ENCODE assay signal across 9 mouse cellular contexts in the genomic region with DNA sequence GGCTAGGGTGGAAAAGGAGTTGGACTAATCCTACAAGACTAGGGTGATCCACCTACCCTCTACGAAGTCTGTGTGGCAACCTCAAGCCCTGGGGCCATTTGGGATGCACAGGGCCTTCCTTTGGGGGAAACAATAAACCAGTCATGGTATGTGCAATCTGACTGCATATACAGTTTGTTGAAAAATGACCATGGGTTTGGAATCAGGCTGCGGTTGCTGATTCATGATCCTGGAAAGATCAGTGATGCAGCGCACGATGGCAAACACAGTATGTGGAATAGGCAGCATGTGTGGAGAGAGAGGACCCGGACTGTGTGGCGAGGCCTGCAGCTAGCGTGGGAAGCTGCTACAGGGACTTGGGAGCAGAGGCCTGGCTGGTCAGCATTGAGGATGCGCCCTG. TPM values are rescaled to one million over a fixed set of nuclear protein-coding genes. Genes with fewer than 3 reads are reported as not detected.
DNase-seq lines count a peak whose midpoint lies in the region; ATAC-seq and TF ChIP-seq lines count a peak whose summit lies in the region.
"Had no signal": no experiment of that assay in that cellular context is flagged by ENCODE, and none has a peak within 500 bp of the region (broad histone marks: within the 10 kb centered on the region; RNA-seq: fewer than 3 reads in every experiment).

No protein-coding gene starts in this region.

- TF ChIP-seq CTCF in heart, postnatal 0 days (IDR thresholded peaks at IDR 0.05; ENCODE audit: low read depth), result no peak

- peaks cover 67% of the 10 kb centered on the region for H3K4me1 ChIP-seq in heart, postnatal 0 days (ENCODE audit: control insufficient read depth, insufficient read depth)
- peaks cover 63% of the 10 kb centered on the region for H3K4me1 ChIP-seq in embryonic facial prominence, embryonic 10.5 days
- H3K4me1 ChIP-seq in limb, embryonic 13.5 days, result peaks cover 9% of the 10 kb centered on the region; the same call in 1 of the 2 replicates

- no peak for TF ChIP-seq EP300 in heart, postnatal 0 days (IDR thresholded peaks at IDR 0.05; ENCODE audit: low read depth)

- no peak for DNase-seq in heart, postnatal 0 days (ENCODE audit: low spot score)
- DNase-seq in heart, adult 8-10 months (ENCODE audit: low spot score), result no peak
- peak; percentile 48 for DNase-seq in 3T3-L1 (ENCODE audit: low read depth, low spot score)
- no peak for DNase-seq in embryonic facial prominence, embryonic 10.5 days (ENCODE audit: low spot score)
- DNase-seq in urinary bladder, postnatal 25 days (ENCODE audit: low spot score), result no peak
- DNase-seq in left cerebral cortex, adult 9 months (ENCODE audit: low spot score in 2 of 2), result no peak

- no peaks in the 10 kb centered on the region for H3K9me3 ChIP-seq in heart, postnatal 0 days (replicated peaks; ENCODE audit: control insufficient read depth, low read length)
- no peaks in the 10 kb centered on the region for H3K9me3 ChIP-seq in embryonic facial prominence, embryonic 10.5 days
- no peaks in the 10 kb centered on the region for H3K9me3 ChIP-seq in limb, embryonic 13.5 days
- H3K9me3 ChIP-seq: G1E had no signal

- no peak overlapping the region for H3K4me3 ChIP-seq in heart, postnatal 0 days (ENCODE audit: low read depth, low read length)
- peak overlapping the region; percentile 11; the same call in 1 of the 2 replicates for H3K4me3 ChIP-seq in embryonic facial prominence, embryonic 10.5 days
- H3K4me3 ChIP-seq in limb, embryonic 13.5 days, result no peak overlapping the region

- H3K36me3 ChIP-seq in heart, postnatal 0 days (replicated peaks; ENCODE audit: control insufficient read depth, insufficient read depth, low read length), result 0 out of 2 replicates have a peak, but pooled peaks cover 6% of the 10 kb centered on the region
- peaks cover 99% of the 10 kb centered on the region for H3K36me3 ChIP-seq in embryonic facial prominence, embryonic 10.5 days (replicated peaks)
- peaks cover 88% of the 10 kb centered on the region for H3K36me3 ChIP-seq in limb, embryonic 13.5 days

- H3K4me2 ChIP-seq in heart, postnatal 0 days (ENCODE audit: low read depth, low read length), result no peak overlapping the region
- H3K4me2 ChIP-seq in limb, embryonic 13.5 days (replicated peaks), result no peak overlapping the region

- no peaks in the 10 kb centered on the region for H3K27me3 ChIP-seq in heart, postnatal 0 days (ENCODE audit: control insufficient read depth, insufficient read depth, low read length)
- no peaks in the 10 kb centered on the region for H3K27me3 ChIP-seq in embryonic facial prominence, embryonic 10.5 days (replicated peaks; ENCODE audit: low read depth, poor library complexity, severe bottlenecking)
- no peaks in the 10 kb centered on the region for H3K27me3 ChIP-seq in limb, embryonic 13.5 days

- WGBS in heart, postnatal 0 days, result 80% methylated on average over 8 of the region's 8 CpGs
- 91% methylated on average over 8 of the region's 8 CpGs for WGBS in embryonic facial prominence, embryonic 10.5 days
- WGBS in limb, embryonic 13.5 days, result 92% methylated on average over 8 of the region's 8 CpGs

- ATAC-seq in heart, postnatal 0 days (ENCODE audit: insufficient read depth, low read depth), result no peak
- ATAC-seq in limb, embryonic 13.5 days (ENCODE audit: low FRiP score, low read depth), result no peak
- no peak for ATAC-seq in monocyte, adult 5-6 weeks (replicated peaks; ENCODE audit: insufficient number of reproducible peaks, low FRiP score, low TSS enrichment, poor library complexity, severe bottlenecking)

- no peak overlapping the region for H3K9ac ChIP-seq in heart, postnatal 0 days (replicated peaks; ENCODE audit: low read depth, low read length)
- no peak overlapping the region for H3K9ac ChIP-seq in limb, embryonic 13.5 days

- peak overlapping the region; percentile 92 for H3K27ac ChIP-seq in heart, postnatal 0 days (ENCODE audit: low read depth)
- peak overlapping the region; percentile 76 for H3K27ac ChIP-seq in embryonic facial prominence, embryonic 10.5 days (replicated peaks)
- H3K27ac ChIP-seq in limb, embryonic 13.5 days, result peak overlapping the region; percentile 39; the same call in 1 of the 2 replicates

RNA-seq across cellular contexts. Expression of gene Trim8, which starts 45.9 kb away (rescaled TPM):
- 35.9 and 48.3 TPM in 2 replicates for total RNA-seq in heart, postnatal 0 days (2014; rRNA removed; ENCODE audit: low replicate concordance)
- 14.3 and 14.6 TPM in 2 replicates for polyA plus RNA-seq in heart, postnatal 0 days (2015; fragmentation: Nextera tagmentation; extraction: Ambion mirVana)
- total RNA-seq in heart, adult 8-10 months (2022), result 10 to 100 TPM; 31.5 to 38.8 (median 37.6) TPM
- polyA plus RNA-seq in embryonic facial prominence, embryonic 10.5 days (2016; fragmentation: Nextera tagmentation; extraction: Ambion mirVana), result 19.5 and 20.9 TPM in 2 replicates
- polyA plus RNA-seq in limb, embryonic 13.5 days (2015; fragmentation: Nextera tagmentation; extraction: Ambion mirVana), result 13.6 and 14.2 TPM in 2 replicates
- total RNA-seq in monocyte, adult 5-6 weeks (2017), result 35.4 to 50.0 TPM (median 39.9 TPM) in 3 replicates

RNA-seq across cellular contexts. Expression of gene Sufu, which starts 58.9 kb away (rescaled TPM):
- total RNA-seq in heart, postnatal 0 days (2014; rRNA removed; ENCODE audit: low replicate concordance), result 10.4 and 11.0 TPM in 2 replicates
- polyA plus RNA-seq in heart, postnatal 0 days (2015; fragmentation: Nextera tagmentation; extraction: Ambion mirVana), result 9.2 and 9.5 TPM in 2 replicates
- total RNA-seq in heart, adult 8-10 months (2022), result 10 to 100 TPM; 11.7 to 13.0 (median 12.1) TPM
- 50.5 and 53.4 TPM in 2 replicates for polyA plus RNA-seq in embryonic facial prominence, embryonic 10.5 days (2016; fragmentation: Nextera tagmentation; extraction: Ambion mirVana)
- 36.4 and 38.8 TPM in 2 replicates for polyA plus RNA-seq in limb, embryonic 13.5 days (2015; fragmentation: Nextera tagmentation; extraction: Ambion mirVana)
- 5.5 to 11.0 TPM (median 5.8 TPM) in 3 replicates for total RNA-seq in monocyte, adult 5-6 weeks (2017)

Comparison
In these comparisons a context has a peak if more than half of its experiments do, and no peak if none do; other contexts are left out.
1. H3K27ac ChIP-seq: peak in every context shown above with its lines; median percentile 92 in heart, postnatal 0 days; 76 in embryonic facial prominence, embryonic 10.5 days; 39 in limb, embryonic 13.5 days.